Mouse (Mus musculus): ENCODE results near the gene Srrm3. TPM values are rescaled to one million over a fixed set of nuclear protein-coding genes. Genes with fewer than 3 reads are reported as not detected.

The Srrm3 gene
- polyA plus RNA-seq, 1 experiment from 2014 or later, result 0.57 TPM

- Histone ChIP-seq H3K27me3 (ENCODE audit: control insufficient read depth, insufficient read depth, low read depth, low read length) (no peaks in the 10 kb centered on the region; the same call in 1 of the 2 replicates), H3K36me3 (ENCODE audit: control insufficient read depth, insufficient read depth, low read length) (no peaks in the 10 kb centered on the region), H3K9ac (ENCODE audit: low read length) (no peak overlapping the region), H3K4me1 (replicated peaks; ENCODE audit: control insufficient read depth, insufficient read depth, low read length) (peaks cover 4% of the 10 kb centered on the region; the same call in 1 of the 2 replicates), H3K27ac (ENCODE audit: low read length) (no peak overlapping the region), H3K4me3 (ENCODE audit: low read length) (no peak overlapping the region), H3K9me3 (ENCODE audit: control insufficient read depth, low read length) (no peaks in the 10 kb centered on the region), H3K4me2 (ENCODE audit: low read depth, low read length) (no peak overlapping the region)
- no peak for ATAC-seq (ENCODE audit: low read depth)
- 49% methylated on average over 3 of the region's 3 CpGs for WGBS
Observed at GRCm38 (mm10) chr5:135890920-135891319, 84.2 kb downstream of the Srrm3 start.

DNA sequence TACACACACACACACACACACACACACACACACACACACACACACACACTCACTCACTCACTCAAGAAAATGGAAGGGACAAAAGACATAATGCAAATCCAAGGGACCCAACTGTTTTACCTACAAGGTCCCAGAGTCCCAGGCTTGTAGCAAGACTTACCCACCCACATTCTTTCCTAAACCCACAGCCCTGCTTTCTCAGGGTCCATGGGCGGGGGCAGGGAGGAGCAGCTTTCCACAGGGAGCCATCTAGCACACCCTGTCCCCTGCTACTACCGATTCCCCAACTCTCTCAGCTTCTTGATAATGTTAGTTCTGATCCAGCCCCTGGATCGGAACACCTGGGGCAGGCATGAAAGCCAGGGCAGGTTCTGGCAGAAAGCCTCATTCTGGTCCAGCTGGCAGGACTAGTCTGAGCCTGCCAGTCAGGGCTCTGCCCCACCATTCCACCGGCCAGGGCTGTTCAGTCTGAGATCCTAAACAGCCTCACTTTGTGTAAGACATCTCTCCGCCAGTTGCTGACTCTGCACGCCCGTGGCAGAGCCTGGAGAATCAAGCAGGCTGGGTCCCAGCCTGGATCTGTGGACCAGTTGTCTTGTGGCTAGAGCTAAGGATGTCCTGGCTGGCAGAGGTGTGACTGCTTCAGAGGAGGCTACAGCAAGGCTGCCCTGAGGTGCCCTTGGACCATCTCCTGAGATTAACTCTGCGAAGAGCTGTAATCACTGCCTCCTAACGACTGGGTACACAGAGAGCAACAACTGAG lies 86.1 kb downstream of the Srrm3 start:
- Histone ChIP-seq H3K27me3 (ENCODE audit: control insufficient read depth, insufficient read depth, low read depth, low read length) (no peaks in the 10 kb centered on the region; the same call in 1 of the 2 replicates), H3K4me3 (ENCODE audit: low read length) (no peak overlapping the region), H3K9ac (ENCODE audit: low read length) (no peak overlapping the region), H3K27ac (ENCODE audit: low read length) (no peak overlapping the region), H3K9me3 (ENCODE audit: control insufficient read depth, low read length) (no peaks in the 10 kb centered on the region), H3K4me2 (ENCODE audit: low read depth, low read length) (no peak overlapping the region), H3K36me3 (ENCODE audit: control insufficient read depth, insufficient read depth, low read length) (no peaks in the 10 kb centered on the region), H3K4me1 (replicated peaks; ENCODE audit: control insufficient read depth, insufficient read depth, low read length) (peaks cover 4% of the 10 kb centered on the region; the same call in 1 of the 2 replicates)
- 35% methylated on average over 9 of the region's 9 CpGs for WGBS
- no peak for ATAC-seq (ENCODE audit: low read depth)

DNA sequence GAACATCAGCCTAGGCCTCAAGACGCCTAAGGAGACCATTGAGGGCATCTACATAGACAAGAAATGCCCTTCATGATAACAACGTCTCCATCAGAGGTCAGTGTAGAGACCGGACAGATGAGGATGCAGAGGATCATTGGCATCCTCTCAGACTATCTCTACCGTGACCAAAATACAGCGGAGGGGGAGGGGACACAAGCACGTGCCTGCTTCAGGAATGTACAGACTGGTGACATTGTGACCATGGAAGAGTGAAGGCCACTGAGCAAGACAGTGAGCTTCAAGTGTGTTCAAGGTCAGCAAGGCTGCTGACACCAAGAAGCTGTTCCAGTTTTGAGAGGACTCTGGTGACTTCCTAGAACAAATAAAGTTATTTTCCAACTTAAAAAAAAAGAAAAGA lies 88.3 kb downstream of the Srrm3 start:
- Histone ChIP-seq H3K9me3 (ENCODE audit: control insufficient read depth, low read length) (no peaks in the 10 kb centered on the region), H3K4me1 (replicated peaks; ENCODE audit: control insufficient read depth, insufficient read depth, low read length) (no peaks in the 10 kb centered on the region), H3K9ac (ENCODE audit: low read length) (no peak overlapping the region), H3K4me2 (ENCODE audit: low read depth, low read length) (no peak overlapping the region), H3K36me3 (ENCODE audit: control insufficient read depth, insufficient read depth, low read length) (no peaks in the 10 kb centered on the region), H3K27me3 (ENCODE audit: control insufficient read depth, insufficient read depth, low read depth, low read length) (no peaks in the 10 kb centered on the region; the same call in 1 of the 2 replicates), H3K27ac (ENCODE audit: low read length) (no peak overlapping the region), H3K4me3 (ENCODE audit: low read length) (no peak overlapping the region)
- ATAC-seq (ENCODE audit: low read depth), result no peak
- WGBS, result 77% methylated on average over 6 of the region's 6 CpGs

- no peak overlapping the region for H3K9ac ChIP-seq (ENCODE audit: low read length)
- H3K4me1 ChIP-seq (replicated peaks; ENCODE audit: control insufficient read depth, insufficient read depth, low read length), result no peaks in the 10 kb centered on the region
- no peak overlapping the region for H3K27ac ChIP-seq (ENCODE audit: low read length)
- H3K36me3 ChIP-seq (ENCODE audit: control insufficient read depth, insufficient read depth, low read length), result no peaks in the 10 kb centered on the region
- 17% methylated on average over 3 of the region's 3 CpGs for WGBS
- no peaks in the 10 kb centered on the region for H3K9me3 ChIP-seq (ENCODE audit: control insufficient read depth, low read length)
- H3K4me3 ChIP-seq (ENCODE audit: low read length), result no peak overlapping the region
- H3K4me2 ChIP-seq (ENCODE audit: low read depth, low read length), result no peak overlapping the region
- no peak for ATAC-seq (ENCODE audit: low read depth)
- H3K27me3 ChIP-seq (ENCODE audit: control insufficient read depth, insufficient read depth, low read depth, low read length), result no peaks in the 10 kb centered on the region
Observed at GRCm38 (mm10) chr5:135898028-135898427, 91.3 kb downstream of the Srrm3 start.

DNA sequence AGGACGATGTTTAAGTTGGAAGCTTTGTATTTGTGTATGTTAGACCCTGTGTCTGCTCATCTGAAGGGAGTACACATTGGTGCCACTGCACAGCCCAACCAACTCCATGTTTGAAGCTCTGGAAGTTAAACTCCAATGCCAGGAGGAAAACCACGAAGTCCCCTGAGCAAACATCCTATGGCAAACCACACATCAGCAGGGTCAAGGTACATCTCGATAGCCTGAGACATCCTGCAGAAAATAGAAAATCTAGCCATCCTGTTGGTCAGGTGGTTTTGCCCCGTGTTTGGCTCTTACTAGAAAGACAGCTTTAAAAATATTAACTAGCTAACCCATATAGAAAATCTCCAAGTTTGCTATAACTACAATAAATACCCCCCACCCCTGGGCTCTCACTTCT lies 92.3 kb downstream of the Srrm3 start:
- Histone ChIP-seq H3K9me3 (ENCODE audit: control insufficient read depth, low read length) (no peaks in the 10 kb centered on the region), H3K4me3 (ENCODE audit: low read length) (no peak overlapping the region), H3K9ac (ENCODE audit: low read length) (no peak overlapping the region), H3K4me1 (replicated peaks; ENCODE audit: control insufficient read depth, insufficient read depth, low read length) (peaks cover 2% of the 10 kb centered on the region; the same call in 1 of the 2 replicates), H3K27me3 (ENCODE audit: control insufficient read depth, insufficient read depth, low read depth, low read length) (no peaks in the 10 kb centered on the region), H3K27ac (ENCODE audit: low read length) (no peak overlapping the region), H3K4me2 (ENCODE audit: low read depth, low read length) (no peak overlapping the region), H3K36me3 (ENCODE audit: control insufficient read depth, insufficient read depth, low read length) (no peaks in the 10 kb centered on the region)
- no peak for ATAC-seq (ENCODE audit: low read depth)
- 68% methylated on average over 4 of the region's 4 CpGs for WGBS

DNA sequence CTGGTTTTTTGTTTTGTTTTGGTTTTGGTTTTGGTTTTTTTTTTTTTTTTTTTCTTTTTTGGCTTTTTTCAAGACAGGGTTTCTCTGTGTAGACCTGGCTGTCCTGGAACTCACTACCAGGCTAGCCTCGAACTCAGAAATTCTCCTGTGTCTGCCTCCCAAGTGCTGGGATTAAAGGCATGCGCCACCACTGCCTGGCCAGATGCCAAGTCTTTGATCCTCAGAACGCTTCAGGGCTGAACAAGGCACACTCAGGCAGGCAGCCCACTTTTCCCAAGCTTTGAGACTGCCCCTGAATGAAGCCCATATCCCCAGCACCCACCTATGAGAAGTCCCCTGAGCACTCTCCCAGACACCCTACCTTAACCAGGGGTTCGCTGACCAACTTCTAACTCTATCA lies 93.1 kb downstream of the Srrm3 start:
- H3K4me1 ChIP-seq (replicated peaks; ENCODE audit: control insufficient read depth, insufficient read depth, low read length), result peaks cover 6% of the 10 kb centered on the region; the same call in 1 of the 2 replicates

DNA sequence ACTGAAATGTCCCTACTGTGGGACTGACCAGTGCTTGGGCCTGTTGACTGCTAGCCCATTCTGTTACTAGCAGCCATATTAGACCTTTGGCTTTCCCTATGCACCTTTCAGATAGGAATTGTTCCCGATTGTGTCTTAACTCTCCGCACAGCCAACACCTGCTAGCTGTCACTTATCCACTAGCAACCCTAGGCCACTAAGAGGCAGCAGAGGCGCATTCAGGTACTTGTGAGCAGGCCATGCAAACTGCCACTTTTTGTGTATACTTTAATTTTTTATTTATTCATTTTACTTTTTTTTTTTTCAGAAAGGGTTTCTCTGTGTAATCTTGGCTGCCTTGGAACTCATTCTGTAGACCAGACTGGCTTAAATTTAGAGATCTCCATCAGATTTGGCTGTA lies 94.0 kb downstream of the Srrm3 start:
- no peak overlapping the region for H3K4me2 ChIP-seq (ENCODE audit: low read depth, low read length)
- no peak overlapping the region for H3K27ac ChIP-seq (ENCODE audit: low read length)
- no peaks in the 10 kb centered on the region for H3K9me3 ChIP-seq (ENCODE audit: control insufficient read depth, low read length)
- WGBS, result 67% methylated on average over 3 of the region's 3 CpGs
- H3K4me1 ChIP-seq (replicated peaks; ENCODE audit: control insufficient read depth, insufficient read depth, low read length), result peaks cover 12% of the 10 kb centered on the region; the same call in 1 of the 2 replicates
- H3K27me3 ChIP-seq (ENCODE audit: control insufficient read depth, insufficient read depth, low read depth, low read length), result no peaks in the 10 kb centered on the region
- H3K4me3 ChIP-seq (ENCODE audit: low read length), result no peak overlapping the region
- H3K9ac ChIP-seq (ENCODE audit: low read length), result 0 out of 2 replicates have a peak overlapping the region, but pooled peaks have one; percentile 13
- ATAC-seq (ENCODE audit: low read depth), result no peak
- H3K36me3 ChIP-seq (ENCODE audit: control insufficient read depth, insufficient read depth, low read length), result no peaks in the 10 kb centered on the region

More for the DNA sequence above, 93.1 kb downstream of the Srrm3 start:
- H3K27ac ChIP-seq (ENCODE audit: low read length), result no peak overlapping the region
- no peaks in the 10 kb centered on the region for H3K36me3 ChIP-seq (ENCODE audit: control insufficient read depth, insufficient read depth, low read length)
- WGBS, result 37% methylated on average over 4 of the region's 4 CpGs
- no peaks in the 10 kb centered on the region for H3K27me3 ChIP-seq (ENCODE audit: control insufficient read depth, insufficient read depth, low read depth, low read length)
- no peak for ATAC-seq (ENCODE audit: low read depth)
- no peak overlapping the region for H3K9ac ChIP-seq (ENCODE audit: low read length)
- no peak overlapping the region for H3K4me2 ChIP-seq (ENCODE audit: low read depth, low read length)
- no peak overlapping the region for H3K4me3 ChIP-seq (ENCODE audit: low read length)
- no peaks in the 10 kb centered on the region for H3K9me3 ChIP-seq (ENCODE audit: control insufficient read depth, low read length)

- no peak overlapping the region for H3K4me3 ChIP-seq (ENCODE audit: low read length)
- H3K27ac ChIP-seq (ENCODE audit: low read length), result no peak overlapping the region
- H3K36me3 ChIP-seq (ENCODE audit: control insufficient read depth, insufficient read depth, low read length), result 0 out of 2 replicates have a peak, but pooled peaks cover 2% of the 10 kb centered on the region
- 64% methylated on average over 6 of the region's 6 CpGs for WGBS
- H3K4me2 ChIP-seq (ENCODE audit: low read depth, low read length), result no peak overlapping the region
- no peaks in the 10 kb centered on the region for H3K27me3 ChIP-seq (ENCODE audit: control insufficient read depth, insufficient read depth, low read depth, low read length)
- H3K4me1 ChIP-seq (replicated peaks; ENCODE audit: control insufficient read depth, insufficient read depth, low read length), result peaks cover 18% of the 10 kb centered on the region
- H3K9ac ChIP-seq (ENCODE audit: low read length), result no peak overlapping the region
- no peaks in the 10 kb centered on the region for H3K9me3 ChIP-seq (ENCODE audit: control insufficient read depth, low read length)
- no peak for ATAC-seq (ENCODE audit: low read depth)
Observed at GRCm38 (mm10) chr5:135901354-135902095, 94.8 kb downstream of the Srrm3 start.

GRCm38 (mm10) chr5:135903058-135903457 lies 96.4 kb downstream of the Srrm3 start:
- Histone ChIP-seq H3K4me2 (ENCODE audit: low read depth, low read length) (peak overlapping the region; percentile 72), H3K27ac (ENCODE audit: low read length) (peak overlapping the region; percentile 43), H3K36me3 (ENCODE audit: control insufficient read depth, insufficient read depth, low read length) (0 out of 2 replicates have a peak, but pooled peaks cover 3% of the 10 kb centered on the region), H3K4me3 (ENCODE audit: low read length) (peak overlapping the region; percentile 53), H3K9ac (ENCODE audit: low read length) (peak overlapping the region; percentile 68), H3K4me1 (replicated peaks; ENCODE audit: control insufficient read depth, insufficient read depth, low read length) (peaks cover 27% of the 10 kb centered on the region), H3K27me3 (ENCODE audit: control insufficient read depth, insufficient read depth, low read depth, low read length) (no peaks in the 10 kb centered on the region), H3K9me3 (ENCODE audit: control insufficient read depth, low read length) (no peaks in the 10 kb centered on the region)
- no peak for ATAC-seq (ENCODE audit: low read depth)
- 29% methylated on average over 7 of the region's 7 CpGs for WGBS
